Mouse (Mus musculus) kidney, adult 2 months (tissue): ENCODE measurements around the gene Rps16. TPM values are rescaled to one million over a fixed set of nuclear protein-coding genes. Genes with fewer than 3 reads are reported as not detected.

Experiments
- DNase-seq: peaks from one replicate; pipeline ENCODE4 v3.0.0; 2021
- H3K27ac ChIP-seq: fragments of 200-500 bp; 2 replicates; pipeline ENCODE4 v1.5.1; 2012; ENCODE audit warnings: low read depth, low read length, control low read depth, inconsistent platforms; ENCODE audit not compliant: insufficient read depth
- H3K27me3 ChIP-seq: fragments of 200-500 bp; replicated peaks from 2 replicates; pipeline ENCODE4 v1.6.1; 2012; ENCODE audit warnings: mild to moderate bottlenecking, moderate library complexity, low read length, inconsistent platforms; ENCODE audit not compliant: control insufficient read depth, insufficient read depth
- H3K36me3 ChIP-seq: fragments of 200-500 bp; 2 replicates; pipeline ENCODE4 v1.6.1; 2012; ENCODE audit warnings: mild to moderate bottlenecking, moderate library complexity, low read length, inconsistent platforms; ENCODE audit not compliant: control insufficient read depth, insufficient read depth
- H3K4me1 ChIP-seq: fragments of 200-500 bp; 2 replicates; pipeline ENCODE4 v1.6.1; 2011; ENCODE audit warnings: low read length; ENCODE audit not compliant: control insufficient read depth, insufficient read depth
- H3K4me3 ChIP-seq: fragments of 200-500 bp; 2 replicates; pipeline ENCODE4 v1.5.1; 2011; ENCODE audit warnings: mild to moderate bottlenecking, low read depth, low read length, control low read depth; ENCODE audit not compliant: insufficient read depth
- CTCF ChIP-seq: fragments of 200-500 bp; conservative IDR thresholded peaks from 2 replicates; pipeline ENCODE4 v1.5.1; 2011; ENCODE audit warnings: low read depth, mild to moderate bottlenecking, control low read depth, low read length, moderate library complexity, mixed read lengths; ENCODE audit not compliant: insufficient read depth, insufficient read length
- POLR2A ChIP-seq: fragments of 200-500 bp; IDR thresholded peaks from one replicate; pipeline ENCODE4 v1.6.1; 2011; ENCODE audit warnings: low read depth, low read length, control low read depth
- WGBS: fragments of 180-500 bp; shearing (Covaris S2); methylation state at CpG from one replicate; pipeline ENCODE4 v1.1.7; 2018; 5-methylcytosine and 5-hydroxymethylcytosine counted together
- polyA plus RNA-seq: library from polyadenylated mRNA; depleted of rRNA; stranded (reverse); fragments of >200 nt; gene quantifications from 2 replicates; pipeline ENCODE4 v1.2.3, GENCODE M21; 2012; rRNA removed

Rps16 gene
- polyA plus RNA-seq, 1 experiment, result 951 TPM

DNA sequence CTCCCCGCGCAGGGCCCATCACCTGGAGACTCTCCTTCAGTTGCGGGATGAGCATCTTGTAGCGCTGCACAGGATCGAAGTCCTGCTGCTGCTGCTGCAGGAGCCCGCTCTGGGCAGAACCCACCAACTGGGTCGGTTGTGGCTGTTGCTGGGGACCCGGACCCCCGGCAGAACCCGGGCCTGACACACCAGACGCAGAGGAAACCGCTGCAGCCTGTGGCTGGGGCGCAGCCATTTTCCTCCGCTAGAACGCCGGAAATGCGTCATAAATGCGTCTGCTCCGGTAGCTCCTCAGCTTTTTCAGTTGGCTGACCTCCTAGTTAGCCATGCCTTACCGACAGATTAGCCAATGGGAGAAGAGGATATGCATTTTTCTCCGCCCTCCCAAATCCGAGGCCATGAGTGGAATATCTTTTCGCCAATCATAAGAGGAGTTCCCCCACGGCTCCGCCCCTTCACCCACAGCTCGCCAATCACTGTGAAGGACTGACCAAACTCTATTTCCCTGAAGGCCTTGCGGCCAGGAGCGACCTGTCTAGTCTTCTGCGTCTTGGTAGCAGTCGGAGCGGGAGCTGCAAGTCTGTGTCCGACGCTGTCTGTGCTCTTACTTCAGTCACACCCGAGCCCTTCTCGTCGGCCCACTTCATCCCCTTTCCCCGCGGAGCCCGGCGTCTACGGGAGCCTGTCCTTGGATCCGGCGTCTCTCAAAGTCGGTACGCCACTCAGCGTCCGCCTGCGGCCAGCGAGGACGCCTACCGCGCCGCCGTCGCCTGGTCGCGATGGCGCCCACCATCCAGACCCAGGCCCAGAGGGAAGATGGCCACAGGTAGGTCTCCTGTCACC, 42.2 kb downstream of the Rps16 start, which contains the start of the genes Med29 and Paf1:
TSS of gene Med29 (minus strand) at position 280 of the 843 bp plus-strand sequence.
TSS of gene Paf1 (plus strand) at position 523 of the 843 bp plus-strand sequence.
- H3K4me1 ChIP-seq, result peaks cover 6% of the 10 kb centered on the region; the same call in 1 of the 2 replicates
- peak within 1 kb of the TSS; percentile 17; the same call in 1 of the 2 replicates for H3K27ac ChIP-seq
- DNase-seq, result peak; percentile 99
- peaks cover 4% of the 10 kb centered on the region for H3K36me3 ChIP-seq
- no peaks in the 10 kb centered on the region for H3K27me3 ChIP-seq
- under 1% methylated on average over 58 of the region's 58 CpGs for WGBS
- TF ChIP-seq POLR2A (peak; percentile 98), CTCF (no peak)
- H3K4me3 ChIP-seq, result peak within 1 kb of the TSS; percentile 87

DNA sequence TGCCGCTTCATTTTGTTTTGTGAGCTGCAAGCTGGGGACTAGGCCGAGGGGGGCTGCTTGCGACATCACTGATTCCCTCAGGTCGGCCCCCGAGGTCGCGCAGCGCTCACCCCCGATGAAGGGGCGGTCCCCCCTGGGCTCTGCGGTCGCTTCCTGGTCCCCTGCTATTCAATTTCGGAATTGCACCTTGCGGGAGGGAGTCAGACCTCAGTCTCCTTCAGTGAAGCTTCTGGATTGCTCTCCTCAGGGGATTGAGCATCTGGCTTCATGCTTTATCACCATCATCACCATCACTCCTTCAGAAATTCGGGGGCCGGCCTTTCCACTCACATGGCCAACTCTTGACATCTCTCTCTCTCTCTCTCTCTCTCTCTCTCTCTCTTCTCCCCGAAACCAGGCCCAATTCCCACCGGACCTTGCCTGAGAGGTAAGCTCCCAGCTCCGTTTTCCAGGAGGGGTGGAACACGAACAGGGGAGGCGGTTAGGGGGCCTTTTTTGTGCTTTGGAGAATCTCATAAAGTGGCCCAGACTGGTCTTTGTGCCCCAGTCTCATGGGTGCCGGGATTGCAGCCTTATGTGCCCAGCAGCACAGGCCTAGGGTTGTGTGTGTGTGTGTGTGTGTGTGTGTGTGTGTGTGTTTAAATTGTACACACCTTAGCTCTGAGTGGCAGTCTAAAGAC, 43.0 kb downstream of the Rps16 start:
- Histone ChIP-seq H3K36me3 (peaks cover 5% of the 10 kb centered on the region), H3K27me3 (no peaks in the 10 kb centered on the region)

DNA sequence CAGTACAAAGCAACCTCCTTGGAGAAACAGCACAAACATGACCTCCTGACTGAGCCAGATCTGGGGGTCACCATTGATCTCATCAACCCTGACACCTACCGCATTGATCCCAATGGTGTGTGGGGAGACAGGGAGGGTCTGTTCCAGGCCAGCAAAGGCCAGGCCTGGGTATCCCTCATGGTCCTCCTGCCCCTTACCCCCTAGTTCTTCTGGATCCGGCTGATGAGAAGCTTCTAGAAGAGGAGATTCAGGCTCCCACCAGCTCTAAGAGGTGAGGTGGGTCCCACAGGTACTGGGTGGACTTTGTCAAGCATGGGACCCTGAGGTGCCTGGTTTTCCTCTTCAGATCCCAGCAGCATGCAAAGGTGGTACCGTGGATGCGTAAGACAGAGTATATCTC, 45.0 kb downstream of the Rps16 start:
- peaks cover 5% of the 10 kb centered on the region for H3K36me3 ChIP-seq
- no peak overlapping the region for H3K27ac ChIP-seq
- no peaks in the 10 kb centered on the region for H3K27me3 ChIP-seq
- H3K4me1 ChIP-seq, result peaks cover 6% of the 10 kb centered on the region; the same call in 1 of the 2 replicates
- WGBS, result 93% methylated on average over 4 of the region's 4 CpGs
- TF ChIP-seq CTCF (no peak), POLR2A (no peak)
- no peak overlapping the region for H3K4me3 ChIP-seq
- DNase-seq, result no peak

More for the DNA sequence above, 43.0 kb downstream of the Rps16 start:
- DNase-seq, result no peak
- TF ChIP-seq POLR2A (no peak), CTCF (no peak)
- 5% methylated on average over 22 of the region's 22 CpGs for WGBS
- Histone ChIP-seq H3K27ac (0 out of 2 replicates have a peak overlapping the region, but pooled peaks have one; percentile 17), H3K4me1 (peaks cover 6% of the 10 kb centered on the region; the same call in 1 of the 2 replicates), H3K4me3 (peak overlapping the region; percentile 87)

DNA sequence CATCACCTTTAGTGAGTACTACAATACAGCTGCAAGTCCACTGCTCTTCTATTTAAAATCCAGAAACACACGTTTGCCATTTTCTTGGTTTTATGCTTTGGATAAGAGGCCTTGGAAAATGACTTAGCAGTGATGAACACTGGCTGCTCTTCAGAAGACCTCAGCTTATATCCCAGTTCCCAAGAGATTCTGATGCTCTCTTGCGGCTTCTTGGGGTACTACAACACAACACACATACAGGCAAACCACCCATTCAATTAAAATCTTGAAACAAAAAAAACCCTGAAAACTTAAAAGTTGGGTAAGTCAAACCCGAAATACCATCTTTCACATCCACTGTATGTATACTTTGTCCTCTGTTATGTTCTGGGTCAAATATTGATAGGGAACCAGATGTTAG, 47.5 kb downstream of the Rps16 start:
- Histone ChIP-seq H3K4me3 (no peak overlapping the region), H3K4me1 (peaks cover 2% of the 10 kb centered on the region; the same call in 1 of the 2 replicates), H3K36me3 (peaks cover 5% of the 10 kb centered on the region), H3K27me3 (no peaks in the 10 kb centered on the region), H3K27ac (no peak overlapping the region)
- TF ChIP-seq POLR2A, result no peak
- no peak for TF ChIP-seq CTCF
- WGBS, result 61% methylated on average over 3 of the region's 3 CpGs
- peak; percentile 42 for DNase-seq

DNA sequence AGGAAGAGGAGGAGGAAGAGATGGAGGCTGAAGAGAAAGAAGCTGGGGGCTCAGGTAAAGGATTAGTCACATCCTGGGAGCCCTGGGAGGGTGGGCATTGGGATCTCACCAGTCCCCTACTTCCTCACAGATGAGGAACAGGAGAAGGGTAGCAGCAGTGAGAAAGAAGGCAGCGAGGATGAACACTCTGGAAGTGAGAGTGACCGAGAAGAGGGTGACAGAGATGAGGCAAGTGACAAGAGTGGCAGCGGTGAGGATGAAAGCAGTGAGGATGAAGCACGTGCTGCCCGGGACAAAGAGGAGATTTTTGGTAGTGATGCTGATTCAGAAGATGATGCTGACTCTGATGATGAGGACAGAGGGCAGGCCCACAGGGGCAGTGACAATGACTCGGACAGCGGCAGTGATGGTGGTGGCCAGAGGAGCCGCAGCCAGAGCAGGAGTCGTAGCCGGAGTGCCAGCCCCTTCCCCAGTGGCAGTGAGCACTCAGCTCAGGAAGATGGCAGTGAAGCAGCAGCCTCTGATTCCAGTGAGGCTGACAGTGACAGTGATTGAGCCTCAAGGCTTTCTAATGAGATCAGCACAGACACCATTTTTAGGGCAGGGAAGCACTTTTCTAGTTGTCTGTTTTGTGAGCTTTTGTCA, 48.4 kb downstream of the Rps16 start:
- no peak overlapping the region for H3K4me3 ChIP-seq
- TF ChIP-seq POLR2A (no peak), CTCF (no peak)
- peaks cover 5% of the 10 kb centered on the region for H3K36me3 ChIP-seq
- H3K4me1 ChIP-seq, result peaks cover 2% of the 10 kb centered on the region; the same call in 1 of the 2 replicates
- no peak overlapping the region for H3K27ac ChIP-seq
- no peak for DNase-seq
- no peaks in the 10 kb centered on the region for H3K27me3 ChIP-seq
- WGBS, result 91% methylated on average over 10 of the region's 10 CpGs

DNA sequence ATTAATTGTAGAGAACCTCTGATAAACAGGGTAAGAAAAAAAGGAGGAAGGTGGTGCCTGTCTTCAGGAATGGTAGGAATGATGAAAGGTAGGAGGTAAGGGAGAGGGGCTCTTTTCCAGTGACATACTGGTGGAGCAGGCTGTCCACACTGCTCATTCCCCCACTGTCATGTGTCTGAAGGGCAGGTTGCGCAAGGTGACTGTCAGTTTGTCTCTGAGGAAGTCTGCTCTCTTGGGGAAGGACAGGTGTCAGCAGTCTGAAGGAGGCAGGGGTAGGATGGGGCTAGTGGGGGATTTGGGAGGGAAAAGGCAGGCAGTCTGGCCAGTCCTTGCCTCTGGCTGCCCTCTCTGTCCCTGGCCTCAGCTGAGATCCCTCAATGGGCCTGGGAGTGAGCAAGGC, 50.6 kb downstream of the Rps16 start:
- Histone ChIP-seq H3K36me3 (peaks cover 5% of the 10 kb centered on the region), H3K4me3 (no peak overlapping the region), H3K4me1 (peaks cover 2% of the 10 kb centered on the region; the same call in 1 of the 2 replicates), H3K27me3 (no peaks in the 10 kb centered on the region), H3K27ac (no peak overlapping the region)
- TF ChIP-seq CTCF, result no peak
- no peak for TF ChIP-seq POLR2A
- no peak for DNase-seq
- 100% methylated on average over 1 of the region's 1 CpGs for WGBS

DNA sequence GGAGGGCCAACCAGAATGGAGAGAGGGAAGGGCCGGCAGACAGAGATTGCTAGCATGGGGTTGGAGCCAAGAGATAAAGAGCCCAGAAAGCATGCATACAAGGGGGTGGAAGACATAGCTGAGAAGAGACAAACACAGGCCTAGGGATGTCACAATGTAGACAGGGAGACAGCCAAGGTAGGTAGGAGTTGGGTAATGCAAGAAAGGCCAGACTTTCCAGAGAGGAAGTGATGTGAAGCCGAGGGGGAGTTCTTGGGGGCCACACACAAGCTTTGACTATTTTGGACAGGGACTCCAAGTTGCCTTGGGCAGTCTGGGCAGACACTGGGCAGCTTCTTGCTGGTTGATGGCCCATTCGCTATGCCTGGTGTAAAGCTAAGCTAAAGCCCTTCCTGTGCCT, 51.5 kb downstream of the Rps16 start:
- Histone ChIP-seq H3K4me3 (no peak overlapping the region), H3K27ac (no peak overlapping the region), H3K4me1 (peaks cover 2% of the 10 kb centered on the region; the same call in 1 of the 2 replicates), H3K27me3 (no peaks in the 10 kb centered on the region), H3K36me3 (peaks cover 1% of the 10 kb centered on the region; the same call in 1 of the 2 replicates)
- 78% methylated on average over 3 of the region's 3 CpGs for WGBS
- no peak for TF ChIP-seq POLR2A
- no peak for TF ChIP-seq CTCF
- DNase-seq, result no peak

Other genes with a start within 250 kb of the Rps16 start
- gene 9530053A07Rik, start 221.2 kb upstream of the Rps16 start, polyA plus RNA-seq, result not detected in 2 replicates
- 33.0 and 54.3 TPM in 2 replicates for gene Fbl, start 180.9 kb upstream of the Rps16 start, polyA plus RNA-seq
- 31.1 and 34.8 TPM in 2 replicates for gene Dyrk1b, start 171.2 kb upstream of the Rps16 start, polyA plus RNA-seq
- gene Eid2, start 82.8 kb upstream of the Rps16 start, polyA plus RNA-seq, result 5.2 and 5.7 TPM in 2 replicates
- 7.7 and 10.2 TPM in 2 replicates for gene Eid2b, start 72.9 kb upstream of the Rps16 start, polyA plus RNA-seq
- gene Selenov, start 59.5 kb upstream of the Rps16 start, polyA plus RNA-seq, result 0.14 TPM in 1 of 2 replicates, not detected in the other
- not detected in 2 replicates for gene Dll3, start 48.4 kb upstream of the Rps16 start, polyA plus RNA-seq
- gene Timm50, start 38.6 kb upstream of the Rps16 start, polyA plus RNA-seq, result 99.0 and 102 TPM in 2 replicates
- 86.8 and 88.6 TPM in 2 replicates for gene Supt5, start 11.9 kb upstream of the Rps16 start, polyA plus RNA-seq
- 13.5 and 14.6 TPM in 2 replicates for gene Plekhg2, start 21.9 kb downstream of the Rps16 start, polyA plus RNA-seq
- gene Zfp36, start 29.6 kb downstream of the Rps16 start, polyA plus RNA-seq, result 24.6 and 25.5 TPM in 2 replicates
- gene Med29, start 42.1 kb downstream of the Rps16 start, polyA plus RNA-seq, result 71.9 and 72.1 TPM in 2 replicates
- 72.6 and 78.4 TPM in 2 replicates for gene Paf1, start 42.3 kb downstream of the Rps16 start, polyA plus RNA-seq
- gene Gmfg, start 86.8 kb downstream of the Rps16 start, polyA plus RNA-seq, result 8.4 and 14.5 TPM in 2 replicates
- 2.5 and 3.1 TPM in 2 replicates for gene Lrfn1, start 101.3 kb downstream of the Rps16 start, polyA plus RNA-seq
- not detected in 2 replicates for gene Ifnl2, start 159.8 kb downstream of the Rps16 start, polyA plus RNA-seq
- gene Ifnl3, start 172.2 kb downstream of the Rps16 start, polyA plus RNA-seq, result not detected in 2 replicates
- 12.4 and 13.3 TPM in 2 replicates for gene Sycn, start 190.2 kb downstream of the Rps16 start, polyA plus RNA-seq
- 57.2 and 85.4 TPM in 2 replicates for gene Nccrp1, start 196.6 kb downstream of the Rps16 start, polyA plus RNA-seq
- gene Samd4b, start 247.5 kb downstream of the Rps16 start, polyA plus RNA-seq, result 67.0 and 79.0 TPM in 2 replicates
- 36.9 and 41.8 TPM in 2 replicates for gene Pak4, start 247.5 kb downstream of the Rps16 start, polyA plus RNA-seq